11 mouse cellular contexts compared by ENCODE assay signal in the genomic region with DNA sequence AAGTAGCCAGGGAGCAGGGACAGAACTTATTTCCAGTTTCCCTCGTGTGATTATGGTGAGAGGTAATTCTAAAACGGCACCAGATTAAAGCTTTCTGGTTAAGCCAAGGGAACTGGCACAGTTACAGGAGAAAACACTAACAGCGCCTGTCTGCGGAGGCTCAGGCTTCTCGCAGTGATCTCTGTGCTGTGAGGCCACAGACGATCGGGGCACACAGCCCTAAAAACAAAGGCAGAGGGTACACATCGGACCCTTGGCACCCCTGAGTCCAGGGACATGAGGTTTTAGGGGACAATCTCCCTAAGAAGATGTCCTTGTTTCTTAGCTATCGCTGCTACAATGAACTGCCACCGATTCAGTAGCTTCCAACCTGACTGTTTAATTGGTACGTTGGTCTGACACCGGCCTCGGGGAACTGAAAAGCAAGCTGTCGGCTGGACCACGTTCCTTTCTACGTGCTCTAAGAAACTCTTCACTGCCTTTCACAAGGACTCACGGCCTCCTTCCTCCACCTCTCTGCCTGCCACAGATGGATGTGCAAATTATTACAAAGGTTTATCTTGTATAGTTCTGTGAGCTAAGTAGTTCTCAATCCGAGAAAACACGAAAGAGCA.
DNase-seq lines count a peak whose midpoint lies in the region; ATAC-seq and TF ChIP-seq lines count a peak whose summit lies in the region.
"Had no signal": no experiment of that assay in that cellular context is flagged by ENCODE, and none has a peak within 500 bp of the region (broad histone marks: within the 10 kb centered on the region; RNA-seq: fewer than 3 reads in every experiment).

No protein-coding gene starts in this region.

- peaks cover 74% of the 10 kb centered on the region for H3K4me1 ChIP-seq in heart, embryonic 15.5 days (replicated peaks)
- H3K4me1 ChIP-seq in embryonic facial prominence, embryonic 13.5 days: peaks cover 80% of the 10 kb centered on the region
- H3K4me1 ChIP-seq in midbrain, embryonic 11.5 days (ENCODE audit: control insufficient read depth, insufficient read depth, low read length): peaks cover 27% of the 10 kb centered on the region

- no peak overlapping the region for H3K4me3 ChIP-seq in heart, embryonic 15.5 days
- no peak overlapping the region for H3K4me3 ChIP-seq in embryonic facial prominence, embryonic 13.5 days
- H3K4me3 ChIP-seq in midbrain, embryonic 11.5 days (ENCODE audit: low read depth, low read length): no peak overlapping the region

- no peaks in the 10 kb centered on the region for H3K36me3 ChIP-seq in heart, embryonic 15.5 days
- H3K36me3 ChIP-seq in embryonic facial prominence, embryonic 13.5 days: no peaks in the 10 kb centered on the region
- no peaks in the 10 kb centered on the region for H3K36me3 ChIP-seq in midbrain, embryonic 11.5 days (ENCODE audit: control insufficient read depth, insufficient read depth, low read length)

- no peak overlapping the region for H3K4me2 ChIP-seq in heart, embryonic 15.5 days
- no peak overlapping the region for H3K4me2 ChIP-seq in embryonic facial prominence, embryonic 13.5 days
- H3K4me2 ChIP-seq in midbrain, embryonic 11.5 days: no peak overlapping the region

- 0 out of 2 replicates have a peak overlapping the region, but pooled peaks have one; percentile 14 for H3K27ac ChIP-seq in heart, embryonic 15.5 days
- no peak overlapping the region for H3K27ac ChIP-seq in embryonic facial prominence, embryonic 13.5 days
- no peak overlapping the region for H3K27ac ChIP-seq in midbrain, embryonic 11.5 days (ENCODE audit: low read depth, low read length)
- H3K27ac ChIP-seq: liver, embryonic 14.5 days had no signal

- H3K27me3 ChIP-seq in heart, embryonic 15.5 days: no peaks in the 10 kb centered on the region
- peaks cover 20% of the 10 kb centered on the region; the same call in 1 of the 2 replicates for H3K27me3 ChIP-seq in embryonic facial prominence, embryonic 13.5 days
- peaks cover 20% of the 10 kb centered on the region for H3K27me3 ChIP-seq in midbrain, embryonic 11.5 days (ENCODE audit: control insufficient read depth, insufficient read depth, low read length)
- H3K27me3 ChIP-seq: CH12.LX had no signal

- no peak overlapping the region for H3K9ac ChIP-seq in heart, embryonic 15.5 days
- peak overlapping the region; percentile 32; the same call in 1 of the 2 replicates for H3K9ac ChIP-seq in embryonic facial prominence, embryonic 13.5 days
- H3K9ac ChIP-seq in midbrain, embryonic 11.5 days (ENCODE audit: low read length): no peak overlapping the region
- H3K9ac ChIP-seq: liver, embryonic 14.5 days had no signal

- intact Hi-C loops in heart, postnatal 10 days (cut with DNase I): loop anchor here (5.0 kb wide), 1 partner anchor 44 kb away; no protein-coding TSS in a partner anchor

- no peak for DNase-seq in heart, postnatal 10 days
- DNase-seq in brain, embryonic 14.5 days (ENCODE audit: low read depth): peak; percentile 79
- DNase-seq in midbrain, embryonic 11.5 days (ENCODE audit: low spot score, missing footprints): peak; percentile 90
- no peak for DNase-seq in left cerebral cortex, adult 9 months (ENCODE audit: low spot score in 2 of 2)
- no peak for DNase-seq in urinary bladder, adult 2 months (ENCODE audit: low spot score)
- DNase-seq: right cerebral cortex, postnatal 14 days had no signal

- no peak for TF ChIP-seq CTCF in brain, embryonic 14.5 days (IDR thresholded peaks at IDR 0.05; ENCODE audit: borderline replicate concordance, extremely low read depth, insufficient read depth, insufficient read length)

- H3K9me3 ChIP-seq in heart, embryonic 15.5 days (replicated peaks): no peaks in the 10 kb centered on the region
- no peaks in the 10 kb centered on the region for H3K9me3 ChIP-seq in embryonic facial prominence, embryonic 13.5 days
- H3K9me3 ChIP-seq in midbrain, embryonic 11.5 days (ENCODE audit: control insufficient read depth, low read length): no peaks in the 10 kb centered on the region

- 63% methylated on average over 19 of the region's 19 CpGs for WGBS in heart, embryonic 15.5 days
- WGBS in embryonic facial prominence, embryonic 13.5 days: 34% methylated on average over 19 of the region's 19 CpGs
- WGBS in midbrain, embryonic 11.5 days: 46% methylated on average over 19 of the region's 19 CpGs

- ATAC-seq in heart, embryonic 15.5 days (replicated peaks; ENCODE audit: insufficient number of reproducible peaks, insufficient read depth, low FRiP score, low read depth): no peak
- ATAC-seq in embryonic facial prominence, embryonic 13.5 days (ENCODE audit: insufficient number of reproducible peaks, insufficient read depth, low FRiP score, low TSS enrichment, low read depth): no peak
- ATAC-seq in midbrain, embryonic 11.5 days (ENCODE audit: low FRiP score): no peak
- no peak for ATAC-seq in granulocyte monocyte progenitor cell, adult 5-6 weeks (replicated peaks; ENCODE audit: poor library complexity, severe bottlenecking)

- no peak for TF ChIP-seq POLR2A in brain, embryonic 14.5 days (IDR thresholded peaks at IDR 0.05; ENCODE audit: borderline replicate concordance, extremely low read depth, insufficient read depth, insufficient read length, poor library complexity, severe bottlenecking)

Comparison
In these comparisons a context has a peak if more than half of its experiments do, and no peak if none do; other contexts are left out.
1. DNase-seq: peak in brain, embryonic 14.5 days (single experiment) and midbrain, embryonic 11.5 days (single experiment); none in heart, postnatal 10 days (0 of 2), left cerebral cortex, adult 9 months (0 of 2) and urinary bladder, adult 2 months (single experiment).